Mouse (Mus musculus) liver, embryonic 12.5 days (tissue): ENCODE results near the gene Hist4h4. TPM values are rescaled to one million over a fixed set of nuclear protein-coding genes. Genes with fewer than 3 reads are reported as not detected.
A peak's percentile ranks its signal among the peaks of the same experiment; 100 is the strongest.

Source experiments
- ATAC-seq: fragments of 200-750 bp; cut with Nextera tagmentation; 2 replicates; pipeline ENCODE4 v1.8.0; 2017; ENCODE audit warnings: moderate number of reproducible peaks, mild to moderate bottlenecking, moderate library complexity
- H3K27ac ChIP-seq: fragments of 300-500 bp; sonication (generic); 2 replicates; pipeline ENCODE4 v1.5.1; 2016; ENCODE audit warnings: mild to moderate bottlenecking
- H3K27me3 ChIP-seq: fragments of 300-500 bp; sonication (generic); replicated peaks from 2 replicates; pipeline ENCODE4 v1.6.1; 2016; ENCODE audit warnings: mild to moderate bottlenecking, moderate library complexity
- H3K36me3 ChIP-seq: fragments of 300-500 bp; sonication (generic); 2 replicates; pipeline ENCODE4 v1.6.1; 2016; ENCODE audit warnings: mild to moderate bottlenecking, moderate library complexity
- H3K4me1 ChIP-seq: fragments of 300-500 bp; sonication (generic); 2 replicates; pipeline ENCODE4 v1.6.1; 2016
- H3K4me2 ChIP-seq: fragments of 300-500 bp; sonication (generic); 2 replicates; pipeline ENCODE4 v1.6.1; 2016; ENCODE audit warnings: mild to moderate bottlenecking, moderate library complexity
- H3K4me3 ChIP-seq: fragments of 300-500 bp; sonication (generic); 2 replicates; pipeline ENCODE4 v1.5.1; 2016; ENCODE audit warnings: mild to moderate bottlenecking, moderate library complexity
- H3K9ac ChIP-seq: fragments of 300-500 bp; sonication (generic); 2 replicates; pipeline ENCODE4 v1.6.1; 2016; ENCODE audit warnings: mild to moderate bottlenecking, moderate library complexity
- H3K9me3 ChIP-seq: fragments of 300-500 bp; sonication (generic); replicated peaks from 2 replicates; pipeline ENCODE4 v1.6.1; 2016; ENCODE audit warnings: mild to moderate bottlenecking, moderate library complexity
- WGBS: fragments of 180-500 bp; shearing (Covaris S2); methylation state at CpG from one replicate; pipeline ENCODE4 v1.1.7; 2016; ENCODE audit not compliant: insufficient replicate concordance; 5-methylcytosine and 5-hydroxymethylcytosine counted together
- polyA plus RNA-seq: library from polyadenylated mRNA; unstranded; fragments of >200 nt; fragmentation: Nextera tagmentation; extraction: Ambion mirVana; gene quantifications from 2 replicates; pipeline ENCODE4 v1.2.1, GENCODE M21; 2016

The Hist4h4 gene
- polyA plus RNA-seq, result 0.92 and 1.0 TPM in 2 replicates

- no peaks in the 10 kb centered on the region for H3K36me3 ChIP-seq
- H3K9me3 ChIP-seq, result no peaks in the 10 kb centered on the region
- ATAC-seq, result peak; percentile 77
- under 1% methylated on average over 50 of the region's 50 CpGs for whole genome bisulfite sequencing
- H3K27ac ChIP-seq, result peak within 1 kb of the TSS; percentile 100
- peaks cover 63% of the 10 kb centered on the region for H3K4me1 ChIP-seq
- H3K9ac ChIP-seq, result peak within 1 kb of the TSS; percentile 91
- peak within 1 kb of the TSS; percentile 79 for H3K4me2 ChIP-seq
- no peaks in the 10 kb centered on the region for H3K27me3 ChIP-seq
- H3K4me3 ChIP-seq, result peak within 1 kb of the TSS; percentile 67
Observed at GRCm38 (mm10) chr6:136803739-136804633, at the start of gene Hist4h4. TSS of gene Hist4h4 (minus strand) at chr6:136804415.

GRCm38 (mm10) chr6:136852762-136853161 lies 48.5 kb upstream of the Hist4h4 start:
- WGBS, result 35% methylated on average over 3 of the region's 3 CpGs
- no peaks in the 10 kb centered on the region for H3K27me3 ChIP-seq
- H3K4me3 ChIP-seq, result peak overlapping the region; percentile 73
- peak overlapping the region; percentile 70 for H3K4me2 ChIP-seq
- peak overlapping the region; percentile 67 for H3K27ac ChIP-seq
- peak overlapping the region; percentile 58 for H3K9ac ChIP-seq
- peaks cover 87% of the 10 kb centered on the region for H3K4me1 ChIP-seq
- no peaks in the 10 kb centered on the region for H3K9me3 ChIP-seq
- ATAC-seq, result no peak
- peaks cover 74% of the 10 kb centered on the region for H3K36me3 ChIP-seq

- H3K27me3 ChIP-seq, result no peaks in the 10 kb centered on the region
- peaks cover 78% of the 10 kb centered on the region for H3K36me3 ChIP-seq
- peak overlapping the region; percentile 73 for H3K4me3 ChIP-seq
- no peak for ATAC-seq
- peak overlapping the region; percentile 58 for H3K9ac ChIP-seq
- H3K9me3 ChIP-seq, result no peaks in the 10 kb centered on the region
- peak overlapping the region; percentile 67 for H3K27ac ChIP-seq
- H3K4me2 ChIP-seq, result peak overlapping the region; percentile 70
- H3K4me1 ChIP-seq, result peaks cover 90% of the 10 kb centered on the region
- WGBS, result 74% methylated on average over 4 of the region's 4 CpGs
Observed at GRCm38 (mm10) chr6:136852348-136852747, 48.1 kb upstream of the Hist4h4 start.

- no peaks in the 10 kb centered on the region for H3K27me3 ChIP-seq
- ATAC-seq, result no peak
- H3K27ac ChIP-seq, result peak overlapping the region; percentile 66
- H3K4me1 ChIP-seq, result peaks cover 84% of the 10 kb centered on the region
- H3K4me2 ChIP-seq, result peak overlapping the region; percentile 12
- H3K9me3 ChIP-seq, result no peaks in the 10 kb centered on the region
- peaks cover 91% of the 10 kb centered on the region for H3K36me3 ChIP-seq
- H3K4me3 ChIP-seq, result no peak overlapping the region
- no peak overlapping the region; the same call in 1 of the 2 replicates for H3K9ac ChIP-seq
- WGBS, result 46% methylated on average over 6 of the region's 6 CpGs
Observed at GRCm38 (mm10) chr6:136850267-136850666, 46.1 kb upstream of the Hist4h4 start.

- no peak for ATAC-seq
- peak overlapping the region; percentile 51 for H3K4me2 ChIP-seq
Observed at GRCm38 (mm10) chr6:136848971-136849370, 44.8 kb upstream of the Hist4h4 start.

GRCm38 (mm10) chr6:136848399-136848798 lies 44.2 kb upstream of the Hist4h4 start:
- H3K27ac ChIP-seq, result peak overlapping the region; percentile 80

More at GRCm38 (mm10) chr6:136848971-136849370, 44.8 kb upstream of the Hist4h4 start:
- H3K4me1 ChIP-seq, result peaks cover 71% of the 10 kb centered on the region
- H3K27ac ChIP-seq, result peak overlapping the region; percentile 80
- H3K9me3 ChIP-seq, result no peaks in the 10 kb centered on the region
- 73% methylated on average over 5 of the region's 5 CpGs for WGBS
- H3K27me3 ChIP-seq, result no peaks in the 10 kb centered on the region
- H3K4me3 ChIP-seq, result peak overlapping the region; percentile 11; the same call in 1 of the 2 replicates
- peak overlapping the region; percentile 49; the same call in 1 of the 2 replicates for H3K9ac ChIP-seq
- H3K36me3 ChIP-seq, result peaks cover 79% of the 10 kb centered on the region

GRCm38 (mm10) chr6:136847790-136848189 lies 43.6 kb upstream of the Hist4h4 start:
- 0 out of 2 replicates have a peak overlapping the region, but pooled peaks have one; percentile 11 for H3K4me3 ChIP-seq
- 18% methylated on average over 2 of the region's 2 CpGs for WGBS
- peaks cover 61% of the 10 kb centered on the region for H3K4me1 ChIP-seq
- peak overlapping the region; percentile 51 for H3K4me2 ChIP-seq
- no peak overlapping the region for H3K9ac ChIP-seq
- ATAC-seq, result peak; percentile 79
- no peaks in the 10 kb centered on the region for H3K9me3 ChIP-seq
- peaks cover 67% of the 10 kb centered on the region for H3K36me3 ChIP-seq
- H3K27ac ChIP-seq, result peak overlapping the region; percentile 80
- no peaks in the 10 kb centered on the region for H3K27me3 ChIP-seq

More at GRCm38 (mm10) chr6:136848399-136848798, 44.2 kb upstream of the Hist4h4 start:
- Histone ChIP-seq H3K36me3 (peaks cover 73% of the 10 kb centered on the region), H3K4me1 (peaks cover 66% of the 10 kb centered on the region), H3K9me3 (no peaks in the 10 kb centered on the region), H3K27me3 (no peaks in the 10 kb centered on the region), H3K9ac (peak overlapping the region; percentile 49; the same call in 1 of the 2 replicates), H3K4me2 (peak overlapping the region; percentile 51), H3K4me3 (peak overlapping the region; percentile 11)
- WGBS, result 40% methylated on average over 8 of the region's 8 CpGs
- peak; percentile 69 for ATAC-seq

- H3K36me3 ChIP-seq, result peaks cover 62% of the 10 kb centered on the region
- no peak overlapping the region for H3K27ac ChIP-seq
- no peaks in the 10 kb centered on the region for H3K9me3 ChIP-seq
- no peak for ATAC-seq
- no peak overlapping the region for H3K4me2 ChIP-seq
- peaks cover 59% of the 10 kb centered on the region for H3K4me1 ChIP-seq
- H3K9ac ChIP-seq, result no peak overlapping the region
- no peak overlapping the region for H3K4me3 ChIP-seq
- WGBS, result 90% methylated on average over 3 of the region's 3 CpGs
- no peaks in the 10 kb centered on the region for H3K27me3 ChIP-seq
Observed at GRCm38 (mm10) chr6:136847267-136847666, 43.1 kb upstream of the Hist4h4 start.

- 74% methylated on average over 5 of the region's 5 CpGs for WGBS
- H3K36me3 ChIP-seq, result peaks cover 48% of the 10 kb centered on the region
Observed at GRCm38 (mm10) chr6:136845706-136846480, 41.7 kb upstream of the Hist4h4 start.

GRCm38 (mm10) chr6:136844903-136845302 lies 40.7 kb upstream of the Hist4h4 start:
- 75% methylated on average over 2 of the region's 2 CpGs for WGBS
- peaks cover 38% of the 10 kb centered on the region for H3K36me3 ChIP-seq
- no peak overlapping the region for H3K4me3 ChIP-seq
- no peak for ATAC-seq
- no peaks in the 10 kb centered on the region for H3K9me3 ChIP-seq
- no peaks in the 10 kb centered on the region for H3K27me3 ChIP-seq
- H3K4me2 ChIP-seq, result no peak overlapping the region
- H3K27ac ChIP-seq, result no peak overlapping the region
- H3K4me1 ChIP-seq, result peaks cover 36% of the 10 kb centered on the region
- no peak overlapping the region for H3K9ac ChIP-seq

More at GRCm38 (mm10) chr6:136845706-136846480, 41.7 kb upstream of the Hist4h4 start:
- no peaks in the 10 kb centered on the region for H3K9me3 ChIP-seq
- no peak overlapping the region for H3K27ac ChIP-seq
- H3K4me1 ChIP-seq, result peaks cover 46% of the 10 kb centered on the region
- no peak overlapping the region for H3K9ac ChIP-seq
- no peak for ATAC-seq
- no peak overlapping the region for H3K4me3 ChIP-seq
- H3K27me3 ChIP-seq, result no peaks in the 10 kb centered on the region
- no peak overlapping the region for H3K4me2 ChIP-seq

GRCm38 (mm10) chr6:136837323-136837722 lies 33.1 kb upstream of the Hist4h4 start:
- Histone ChIP-seq H3K4me3 (no peak overlapping the region), H3K4me1 (peaks cover 6% of the 10 kb centered on the region), H3K27ac (no peak overlapping the region), H3K9me3 (no peaks in the 10 kb centered on the region), H3K9ac (no peak overlapping the region), H3K36me3 (no peaks in the 10 kb centered on the region), H3K4me2 (no peak overlapping the region), H3K27me3 (peaks cover 23% of the 10 kb centered on the region)
- no peak for ATAC-seq
- 57% methylated on average over 3 of the region's 3 CpGs for WGBS
